Mouse (Mus musculus) CD4-positive, CD25-positive, alpha-beta regulatory T cell, adult 4 months (primary cell): ENCODE measurements at regions not wholly inside any gene's neighbourhood (a gene's known extent, or its start where the extent isn't known, plus 50 kb on each side); places are given as distances from the start of the nearest gene placed in this dataset.
A peak's percentile ranks its signal among the peaks of the same experiment; 100 is the strongest.

ENCODE experiments used
- ATAC-seq: one replicate; pipeline ENCODE4 v1.8.0; 2017

- no peak for ATAC-seq
Observed at GRCm38 (mm10) chr9:69658276-69658675, 102.5 kb downstream of the Foxb1 start.

DNA sequence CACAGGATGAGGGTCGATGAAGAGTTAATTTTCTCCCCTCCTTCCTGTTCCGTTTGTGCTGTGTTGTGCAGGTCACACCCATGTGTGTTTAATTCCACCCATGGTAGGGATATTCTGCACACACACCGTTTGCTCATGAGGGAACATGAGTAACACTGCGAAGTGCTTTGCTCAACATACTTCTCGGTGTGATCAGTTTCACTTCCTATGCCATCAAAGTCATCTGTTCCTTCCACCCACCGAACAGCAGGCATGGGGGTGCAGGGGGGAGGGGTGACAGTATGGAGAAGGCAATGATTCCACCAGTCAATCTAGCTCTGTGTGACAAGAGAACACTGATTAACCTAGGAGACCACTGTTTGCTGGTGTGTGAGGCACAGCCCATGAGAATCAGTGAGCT is 104.7 kb downstream of the Foxb1 start:
- ATAC-seq: no peak

GRCm38 (mm10) chr9:69652106-69652505 is 108.6 kb downstream of the Foxb1 start:
- ATAC-seq: no peak

GRCm38 (mm10) chr9:69651608-69652007 is 109.1 kb downstream of the Foxb1 start:
- ATAC-seq: peak; percentile 56

- ATAC-seq: no peak
Observed at GRCm38 (mm10) chr9:69642591-69642990, 118.1 kb downstream of the Foxb1 start.

- no peak for ATAC-seq
Observed at GRCm38 (mm10) chr9:69623312-69623711, 137.4 kb downstream of the Foxb1 start.

DNA sequence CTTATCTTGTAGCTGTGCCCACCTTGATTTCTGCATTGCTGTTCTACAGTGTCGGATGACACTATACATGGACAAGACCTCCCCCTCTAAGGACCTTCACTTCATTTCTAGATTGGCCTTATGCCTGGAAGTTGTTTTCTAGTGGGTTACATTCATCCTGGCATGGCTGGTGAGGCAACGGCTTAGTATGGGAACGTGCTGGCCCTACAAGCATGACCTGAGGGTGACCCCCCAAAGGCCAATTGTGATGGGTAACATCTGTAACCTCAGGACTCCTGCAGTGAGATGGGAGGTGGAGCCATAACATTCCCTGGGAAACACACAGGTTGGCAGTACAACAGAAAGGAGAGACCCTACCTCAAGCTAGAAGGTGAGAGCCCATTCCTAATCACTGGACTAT is 139.7 kb downstream of the Foxb1 start:
- ATAC-seq: no peak

DNA sequence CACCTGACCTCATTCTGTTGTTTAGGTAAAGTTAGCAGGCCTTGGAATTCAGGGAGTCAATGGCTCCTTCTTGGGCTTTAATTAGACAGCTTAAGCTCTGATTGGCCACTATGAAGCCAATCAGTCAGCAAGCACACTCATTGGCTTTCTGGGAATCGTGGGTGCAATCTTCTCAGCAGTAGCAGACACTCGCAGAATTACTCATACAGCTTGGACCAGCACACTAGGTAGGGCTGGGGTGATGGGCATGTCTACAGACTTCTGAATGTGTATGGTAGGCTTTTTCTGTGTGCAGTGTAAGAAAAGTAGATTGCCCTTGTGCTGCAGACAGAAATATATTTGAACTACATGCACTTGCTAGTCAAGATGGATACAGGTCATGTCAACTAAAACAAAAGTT is 143.4 kb downstream of the Foxb1 start:
- no peak for ATAC-seq

DNA sequence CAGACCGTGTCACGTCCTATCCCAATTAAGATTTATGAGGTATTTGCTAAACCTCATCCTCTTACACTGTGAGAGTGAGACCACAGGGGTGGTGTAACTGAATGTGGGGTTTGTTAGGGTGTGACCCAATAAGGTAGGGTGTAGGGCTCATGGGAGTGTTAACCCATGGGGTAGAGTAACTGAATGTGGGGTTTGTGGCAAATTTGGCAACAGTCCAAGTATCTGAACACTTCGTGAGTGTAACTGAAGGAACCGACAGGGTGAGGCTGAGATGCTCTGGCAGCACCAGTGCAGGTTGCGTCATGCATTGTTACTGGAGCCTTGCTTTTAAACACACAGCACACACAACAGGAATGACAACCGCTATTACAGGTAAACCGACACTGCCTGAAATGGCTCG is 144.1 kb downstream of the Anxa2 start:
- no peak for ATAC-seq

- ATAC-seq: no peak
Observed at GRCm38 (mm10) chr9:69592329-69593062, 139.1 kb downstream of the Anxa2 start.

GRCm38 (mm10) chr9:69588846-69589245 is 135.4 kb downstream of the Anxa2 start:
- ATAC-seq: no peak

- no peak for ATAC-seq
Observed at GRCm38 (mm10) chr9:69587096-69587495, 133.7 kb downstream of the Anxa2 start.

GRCm38 (mm10) chr9:69581236-69581635 is 127.8 kb downstream of the Anxa2 start:
- ATAC-seq: no peak

DNA sequence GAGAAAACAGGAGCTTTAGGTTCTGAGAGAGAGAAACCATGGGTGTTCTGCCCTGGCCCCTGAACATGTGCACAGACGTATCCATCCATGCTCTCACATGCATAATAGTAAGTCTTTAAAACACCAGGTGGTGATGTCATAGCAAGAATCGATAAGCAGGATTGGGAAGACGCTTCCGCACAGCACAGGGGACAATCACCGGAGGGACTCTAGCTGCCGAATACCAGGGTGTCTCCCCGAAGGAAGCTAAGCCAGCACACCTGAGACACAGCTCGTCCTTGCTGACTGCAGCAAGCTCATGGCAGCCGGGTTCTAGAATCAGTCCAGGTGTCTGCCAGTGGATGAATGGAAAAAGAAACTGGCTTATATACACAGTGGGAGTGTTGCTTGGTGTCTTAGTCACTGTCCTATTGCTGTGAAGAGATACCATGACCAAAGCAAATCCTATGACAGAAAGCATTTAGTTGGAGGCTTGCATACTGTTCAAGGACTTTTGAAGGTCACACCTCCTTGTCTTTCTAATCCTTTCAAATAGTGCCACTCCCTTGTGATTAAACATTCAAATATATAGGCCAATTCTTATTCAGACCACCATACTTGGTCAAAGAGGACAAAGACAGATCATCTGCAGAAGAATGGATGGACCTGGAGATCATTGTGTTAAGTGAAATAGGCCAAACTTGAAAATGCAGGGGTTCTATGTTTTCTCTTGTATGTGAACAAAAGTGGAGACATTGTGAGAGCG is 124.4 kb downstream of the Anxa2 start:
- no peak for ATAC-seq

- ATAC-seq: no peak
Observed at GRCm38 (mm10) chr9:69575386-69575785, 122.0 kb downstream of the Anxa2 start.

DNA sequence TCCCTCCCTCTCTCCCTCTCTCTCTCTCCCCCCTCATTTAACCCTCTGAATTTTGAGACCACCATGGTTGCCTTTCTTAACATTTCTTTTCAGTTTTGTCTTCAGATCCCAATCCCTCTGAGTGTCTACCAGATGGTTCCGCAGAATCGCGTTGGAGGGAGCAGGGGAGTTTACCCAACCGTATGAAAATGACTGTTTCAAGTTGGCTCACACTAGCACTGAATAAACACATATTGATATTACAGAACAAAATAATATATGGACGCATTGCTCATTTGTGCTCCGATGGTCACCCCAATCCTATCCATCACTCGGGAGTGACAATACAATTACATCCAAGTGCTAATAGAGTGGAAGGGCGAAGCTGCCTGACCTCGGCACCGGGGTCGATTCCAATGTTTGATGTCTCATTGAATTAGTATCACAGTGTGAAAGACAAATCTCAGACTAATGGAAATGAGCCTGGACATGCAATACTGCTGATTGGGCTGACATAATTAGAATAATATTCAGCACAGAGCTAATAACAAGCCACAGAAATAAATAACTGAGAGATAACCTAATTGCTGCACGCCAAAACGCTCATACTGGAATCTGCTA is 115.3 kb downstream of the Anxa2 start:
- no peak for ATAC-seq

GRCm38 (mm10) chr9:69568222-69568621 is 114.8 kb downstream of the Anxa2 start:
- no peak for ATAC-seq

- ATAC-seq: no peak
Observed at GRCm38 (mm10) chr9:69566996-69567395, 113.6 kb downstream of the Anxa2 start.

DNA sequence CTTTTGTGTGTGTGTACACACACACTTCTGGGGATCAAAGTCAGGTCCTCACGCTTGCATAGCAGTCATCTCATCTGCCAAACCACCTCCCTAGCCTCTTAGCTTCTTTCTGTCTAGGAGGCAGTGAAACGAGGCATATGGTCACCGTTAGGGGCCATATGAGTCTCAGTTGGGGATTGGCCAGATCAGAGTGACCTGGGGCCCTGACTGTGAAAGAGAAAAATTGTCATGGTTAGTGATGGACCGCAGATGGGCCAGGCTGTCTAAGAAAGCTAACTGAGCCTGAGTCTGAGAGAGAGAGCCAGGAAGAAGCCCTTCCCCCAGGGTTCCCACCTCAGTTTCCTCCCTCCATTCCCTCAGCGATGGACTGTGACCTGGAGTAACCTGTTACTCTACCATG is 89.8 kb downstream of the Anxa2 start:
- no peak for ATAC-seq
